Mouse (Mus musculus) heart, adult 2 months (tissue): Measurements from ENCODE around the gene Fhit.

ENCODE experiments used
- CTCF ChIP-seq: fragments of 200-600 bp; IDR thresholded peaks from 2 replicates; pipeline ENCODE4 v1.8.1; 2022; ENCODE audit warnings: antibody characterized with exemption, mild to moderate bottlenecking, moderate library complexity
- POLR2A ChIP-seq: fragments of 200-500 bp; IDR thresholded peaks from 2 replicates; pipeline ENCODE4 v1.6.1; 2011; ENCODE audit warnings: mild to moderate bottlenecking, low read depth, low read length, control low read depth; ENCODE audit not compliant: insufficient read depth

- TF ChIP-seq POLR2A (no peak), CTCF (no peak)
Observed at GRCm38 (mm10) chr14:11161751-11162231, at the start of gene Fhit.
